Mouse (Mus musculus) left cerebral cortex, adult 11 months (tissue): ENCODE results near the gene Ccdc8.
"Not testable (repeated sequence)": the region's sequence is repeated elsewhere in the genome, so short reads cannot be mapped to it uniquely, and the experiment has no call there.

Source experiments
- DNase-seq: peaks from one replicate; pipeline ENCODE4 v3.0.0; 2022; ENCODE audit warnings: low spot score

Gene Ccdc8

GRCm38 (mm10) chr7:16992451-16992807 lies at the start of gene Ccdc8:
TSS of gene Ccdc8 (plus strand) at chr7:16992708.
- DNase-seq = no peak

GRCm38 (mm10) chr7:16942861-16943260 lies 49.6 kb upstream of the Ccdc8 start:
- DNase-seq = no peak

- DNase-seq = peak; percentile 83
Observed at GRCm38 (mm10) chr7:16944061-16944807, 48.3 kb upstream of the Ccdc8 start, which contains the start of gene Pnmal2. TSS of gene Pnmal2 (plus strand) at chr7:16944682.

- DNase-seq = no peak
Observed at GRCm38 (mm10) chr7:16944808-16945315, 47.6 kb upstream of the Ccdc8 start.

- no peak for DNase-seq
Observed at GRCm38 (mm10) chr7:16945419-16945818, 47.1 kb upstream of the Ccdc8 start.

- no peak for DNase-seq
Observed at GRCm38 (mm10) chr7:16946441-16947348, 45.8 kb upstream of the Ccdc8 start.

GRCm38 (mm10) chr7:16947349-16947895 lies 45.1 kb upstream of the Ccdc8 start:
- DNase-seq = no peak

- no peak for DNase-seq
Observed at GRCm38 (mm10) chr7:16947959-16948361, 44.5 kb upstream of the Ccdc8 start.

- no peak for DNase-seq
Observed at GRCm38 (mm10) chr7:16948923-16949458, 43.5 kb upstream of the Ccdc8 start.

GRCm38 (mm10) chr7:16949908-16950841 lies 42.3 kb upstream of the Ccdc8 start:
- DNase-seq = peak; percentile 77

- DNase-seq = peak; percentile 83
Observed at GRCm38 (mm10) chr7:16950861-16951635, 41.5 kb upstream of the Ccdc8 start.

GRCm38 (mm10) chr7:16953776-16954175 lies 38.7 kb upstream of the Ccdc8 start:
- DNase-seq = not testable (repeated sequence)

GRCm38 (mm10) chr7:16955712-16956111 lies 36.8 kb upstream of the Ccdc8 start:
- no peak for DNase-seq

- no peak for DNase-seq
Observed at GRCm38 (mm10) chr7:16956410-16957265, 35.9 kb upstream of the Ccdc8 start.

GRCm38 (mm10) chr7:16959539-16960187 lies 32.8 kb upstream of the Ccdc8 start, which contains the start of gene Pnmal1:
TSS of gene Pnmal1 (plus strand) at chr7:16959679.
- DNase-seq = peak; percentile 91

- DNase-seq = no peak
Observed at GRCm38 (mm10) chr7:16961678-16962077, 30.8 kb upstream of the Ccdc8 start.

- DNase-seq = no peak
Observed at GRCm38 (mm10) chr7:16968414-16968813, 24.1 kb upstream of the Ccdc8 start.

- DNase-seq = no peak
Observed at GRCm38 (mm10) chr7:16971160-16971559, 21.3 kb upstream of the Ccdc8 start.

- DNase-seq = peak; percentile 66
Observed at GRCm38 (mm10) chr7:16974018-16974417, 18.5 kb upstream of the Ccdc8 start.
